Comparison of ENCODE assay signal across 29 mouse cellular contexts in the genomic region with DNA sequence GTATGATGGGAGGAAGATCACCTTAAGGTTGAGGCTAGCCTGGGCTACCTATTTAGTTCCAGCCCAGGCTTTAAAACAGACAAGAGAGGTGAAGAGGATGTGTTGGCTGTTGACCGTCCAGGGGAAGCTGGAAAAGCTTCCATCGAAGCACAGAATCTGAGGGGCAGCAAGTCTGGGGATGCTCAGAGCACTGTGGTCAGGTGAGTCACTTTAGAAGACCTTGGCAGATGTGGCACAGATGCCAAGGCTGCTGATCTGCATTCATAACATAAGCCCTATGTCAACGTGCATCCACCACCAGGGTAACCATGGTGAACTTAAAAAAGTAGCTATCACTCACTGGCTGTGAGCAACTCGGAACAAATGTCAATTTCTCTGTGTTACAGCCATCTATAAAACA. TPM values are rescaled to one million over a fixed set of nuclear protein-coding genes. Genes with fewer than 3 reads are reported as not detected.
DNase-seq lines count a peak whose midpoint lies in the region; ATAC-seq and TF ChIP-seq lines count a peak whose summit lies in the region.
"Had no signal": no experiment of that assay in that cellular context is flagged by ENCODE, and none has a peak within 500 bp of the region (broad histone marks: within the 10 kb centered on the region; RNA-seq: fewer than 3 reads in every experiment).

No protein-coding gene starts in this region.

- no peaks in the 10 kb centered on the region for H3K9me3 ChIP-seq in kidney, embryonic 14.5 days (ENCODE audit: control insufficient read depth, low read length)
- no peaks in the 10 kb centered on the region for H3K9me3 ChIP-seq in hindbrain, embryonic 16.5 days (ENCODE audit: control insufficient read depth, low read length)
- H3K9me3 ChIP-seq: embryonic facial prominence, embryonic 13.5 days; embryonic facial prominence, embryonic 15.5 days; forebrain, embryonic 10.5 days; forebrain, embryonic 12.5 days; G1E had no signal

- 84% methylated on average over 4 of the region's 4 CpGs for WGBS in kidney, adult 2 months
- 86% methylated on average over 4 of the region's 4 CpGs for WGBS in kidney, embryonic 14.5 days
- WGBS in hindbrain, embryonic 16.5 days = 91% methylated on average over 4 of the region's 4 CpGs

- H3K4me3 ChIP-seq in kidney, adult 2 months (ENCODE audit: insufficient read depth, low read depth, low read length) = no peak overlapping the region
- H3K4me3 ChIP-seq in kidney, embryonic 14.5 days (ENCODE audit: low read length) = no peak overlapping the region
- no peak overlapping the region for H3K4me3 ChIP-seq in hindbrain, embryonic 16.5 days (ENCODE audit: low read length)
- H3K4me3 ChIP-seq: embryonic facial prominence, embryonic 13.5 days; embryonic facial prominence, embryonic 15.5 days; erythroblast, embryonic 14.5 days; forebrain, embryonic 10.5 days; forebrain, embryonic 12.5 days had no signal

- TF ChIP-seq CTCF in kidney, adult 2 months (conservative IDR thresholded peaks at IDR 0.05; ENCODE audit: insufficient read depth, insufficient read length, low read depth, low read length) = no peak

- H3K4me2 ChIP-seq in kidney, embryonic 14.5 days (replicated peaks; ENCODE audit: low read depth, low read length) = no peak overlapping the region
- no peak overlapping the region for H3K4me2 ChIP-seq in hindbrain, embryonic 16.5 days (ENCODE audit: low read length)
- H3K4me2 ChIP-seq: embryonic facial prominence, embryonic 13.5 days; embryonic facial prominence, embryonic 15.5 days; forebrain, embryonic 12.5 days had no signal

- no peaks in the 10 kb centered on the region for H3K36me3 ChIP-seq in kidney, adult 2 months (ENCODE audit: control insufficient read depth, insufficient read depth, low read length)
- no peaks in the 10 kb centered on the region for H3K36me3 ChIP-seq in kidney, embryonic 14.5 days (ENCODE audit: control insufficient read depth, insufficient read depth, low read length)
- no peaks in the 10 kb centered on the region for H3K36me3 ChIP-seq in hindbrain, embryonic 16.5 days (ENCODE audit: control insufficient read depth, insufficient read depth, low read length)
- H3K36me3 ChIP-seq: embryonic facial prominence, embryonic 13.5 days; embryonic facial prominence, embryonic 15.5 days had no signal

- peak; percentile 66 for DNase-seq in heart, adult 11 months
- no peak for DNase-seq in heart, postnatal 10 days
- no peak for DNase-seq in kidney, adult 2 months
- DNase-seq in 3T3-L1 (ENCODE audit: low read depth, low spot score) = peak; percentile 65
- DNase-seq: adrenal gland, postnatal 10 days; adrenal gland, postnatal 36 days; B cell, adult 2 months; cerebellum, adult 11 months; cerebellum, adult 18-20 months; cerebellum, adult 8-10 months; cerebellum, adult 9-11 months; cerebellum, postnatal 14 days; cerebellum, postnatal 36 days; embryo, embryonic 11 days had no signal

- no peak overlapping the region for H3K9ac ChIP-seq in kidney, embryonic 14.5 days (ENCODE audit: low read depth, low read length)
- H3K9ac ChIP-seq in hindbrain, embryonic 16.5 days (ENCODE audit: low read depth, low read length) = no peak overlapping the region
- H3K9ac ChIP-seq: embryonic facial prominence, embryonic 13.5 days; embryonic facial prominence, embryonic 15.5 days; forebrain, embryonic 12.5 days had no signal

- intact Hi-C loops in heart, postnatal 10 days (cut with DNase I) = no loop called here

- no peaks in the 10 kb centered on the region for H3K27me3 ChIP-seq in kidney, adult 2 months (replicated peaks; ENCODE audit: control insufficient read depth, insufficient read depth, low read length)
- H3K27me3 ChIP-seq in kidney, embryonic 14.5 days (ENCODE audit: control insufficient read depth, insufficient read depth, low read length) = no peaks in the 10 kb centered on the region
- H3K27me3 ChIP-seq in hindbrain, embryonic 16.5 days (replicated peaks; ENCODE audit: control insufficient read depth, insufficient read depth, low read length) = no peaks in the 10 kb centered on the region
- H3K27me3 ChIP-seq: CH12.LX; embryonic facial prominence, embryonic 13.5 days; embryonic facial prominence, embryonic 15.5 days; forebrain, embryonic 12.5 days; Patski had no signal

- no peak for ATAC-seq in kidney, embryonic 14.5 days (ENCODE audit: low FRiP score, low TSS enrichment)
- ATAC-seq in cerebellum, adult (ENCODE audit: insufficient number of reproducible peaks, low FRiP score, low TSS enrichment) = no peak
- no peak for ATAC-seq in hindbrain, embryonic 16.5 days
- ATAC-seq: activated CD4-positive, CD25-positive, alpha-beta regulatory T cell, adult 4 months; CD4-positive, CD25-positive, alpha-beta regulatory T cell, adult 4 months; forebrain, embryonic 14.5 days; forebrain, embryonic 16.5 days; Patski had no signal

- H3K27ac ChIP-seq in kidney, adult 2 months (ENCODE audit: insufficient read depth, low read depth, low read length) = peak overlapping the region; percentile 64
- H3K27ac ChIP-seq in kidney, embryonic 14.5 days (ENCODE audit: low read depth, low read length) = no peak overlapping the region
- H3K27ac ChIP-seq in hindbrain, embryonic 16.5 days (ENCODE audit: low read depth, low read length) = no peak overlapping the region
- H3K27ac ChIP-seq: embryonic facial prominence, embryonic 13.5 days; embryonic facial prominence, embryonic 15.5 days; forebrain, embryonic 10.5 days; forebrain, embryonic 12.5 days had no signal

- no peak for TF ChIP-seq POLR2A in kidney, adult 2 months (IDR thresholded peaks at IDR 0.05; ENCODE audit: low read depth, low read length)

- peaks cover 60% of the 10 kb centered on the region for H3K4me1 ChIP-seq in kidney, adult 2 months (ENCODE audit: control insufficient read depth, insufficient read depth, low read length)
- H3K4me1 ChIP-seq in kidney, embryonic 14.5 days (ENCODE audit: control insufficient read depth, insufficient read depth, low read length) = peaks cover 14% of the 10 kb centered on the region; the same call in 1 of the 2 replicates
- no peaks in the 10 kb centered on the region; the same call in 1 of the 2 replicates for H3K4me1 ChIP-seq in hindbrain, embryonic 16.5 days (ENCODE audit: control insufficient read depth, insufficient read depth, low read depth, low read length)
- H3K4me1 ChIP-seq: forebrain, embryonic 12.5 days had no signal

RNA-seq across cellular contexts. Expression of a gene that starts 11.0 kb away (rescaled TPM):
- total RNA-seq in heart, postnatal 10 days (2021) = 10 to 100 TPM; 35.1 to 41.9 TPM
- polyA plus RNA-seq in kidney, adult 2 months (2012; rRNA removed) = 104 and 129 TPM in 2 replicates
- 31.0 and 31.9 TPM in 2 replicates for polyA plus RNA-seq in kidney, embryonic 14.5 days (2014; fragmentation: Nextera tagmentation; extraction: Ambion mirVana)
- polyA plus RNA-seq in hindbrain, embryonic 16.5 days (2015; fragmentation: Nextera tagmentation; extraction: Ambion mirVana) = 17.8 TPM in 2 replicates

Comparison
In these comparisons a context has a peak if more than half of its experiments do, and no peak if none do; other contexts are left out.
1. DNase-seq: peak in heart, adult 11 months (single experiment) and 3T3-L1 (single experiment); none in heart, postnatal 10 days (0 of 2) and kidney, adult 2 months (single experiment).